Mouse (Mus musculus) heart, embryonic 10.5 days (tissue): ENCODE results near the gene Tssc4. TPM values are rescaled to one million over a fixed set of nuclear protein-coding genes. Genes with fewer than 3 reads are reported as not detected.

Experiments used
- DNase-seq: peaks from one replicate; pipeline ENCODE4 v3.0.0-alpha.2; 2017; ENCODE audit warnings: low spot score
- H3K27ac ChIP-seq: fragments of 300-500 bp; sonication (generic); 2 replicates; pipeline ENCODE4 v1.5.1; 2016; ENCODE audit warnings: mild to moderate bottlenecking
- H3K27me3 ChIP-seq: fragments of 300-500 bp; sonication (generic); 2 replicates; pipeline ENCODE4 v1.6.1; 2016; ENCODE audit warnings: mild to moderate bottlenecking; ENCODE audit not compliant: poor library complexity, insufficient read depth, severe bottlenecking
- H3K36me3 ChIP-seq: fragments of 300-500 bp; sonication (generic); 2 replicates; pipeline ENCODE4 v1.6.1; 2016; ENCODE audit warnings: mild to moderate bottlenecking, moderate library complexity
- H3K4me1 ChIP-seq: fragments of 300-500 bp; sonication (generic); 2 replicates; pipeline ENCODE4 v1.6.1; 2016; ENCODE audit warnings: mild to moderate bottlenecking
- H3K4me3 ChIP-seq: fragments of 300-500 bp; sonication (generic); 2 replicates; pipeline ENCODE4 v1.5.1; 2016; ENCODE audit warnings: mild to moderate bottlenecking, moderate library complexity
- H3K9me3 ChIP-seq: fragments of 300-500 bp; sonication (generic); 2 replicates; pipeline ENCODE4 v1.6.1; 2016; ENCODE audit warnings: mild to moderate bottlenecking, moderate library complexity
- WGBS: fragments of 180-500 bp; shearing (Covaris S2); methylation state at CpG from one replicate; pipeline ENCODE4 v1.1.7; 2016; 5-methylcytosine and 5-hydroxymethylcytosine counted together
- polyA plus RNA-seq: library from polyadenylated mRNA; unstranded; fragments of >200 nt; fragmentation: Nextera tagmentation; extraction: Ambion mirVana; gene quantifications from 2 replicates; pipeline ENCODE4 v1.2.1, GENCODE M21; 2016

Gene Tssc4
- polyA plus RNA-seq, 1 experiment from 2014 or later: 99.5 TPM

GRCm38 (mm10) chr7:143051316-143051715, 17.7 kb upstream of the Tssc4 start:
- Histone ChIP-seq H3K27ac (no peak overlapping the region), H3K4me3 (no peak overlapping the region)

GRCm38 (mm10) chr7:143052626-143053007, 16.4 kb upstream of the Tssc4 start, which contains the start of gene Cd81:
TSS of gene Cd81 (plus strand) at chr7:143052739.
- under 1% methylated on average over 35 of the region's 37 CpGs for WGBS
- H3K4me3 ChIP-seq: peak within 1 kb of the TSS; percentile 92
- H3K27ac ChIP-seq: peak within 1 kb of the TSS; percentile 97
- H3K4me1 ChIP-seq: peaks cover 65% of the 10 kb centered on the region
- H3K9me3 ChIP-seq: no peaks in the 10 kb centered on the region
- H3K36me3 ChIP-seq: peaks cover 18% of the 10 kb centered on the region
- peak; percentile 94 for DNase-seq
- no peaks in the 10 kb centered on the region for H3K27me3 ChIP-seq

More at GRCm38 (mm10) chr7:143051316-143051715, 17.7 kb upstream of the Tssc4 start:
- Histone ChIP-seq H3K4me1 (peaks cover 52% of the 10 kb centered on the region), H3K36me3 (peaks cover 9% of the 10 kb centered on the region), H3K9me3 (no peaks in the 10 kb centered on the region), H3K27me3 (no peaks in the 10 kb centered on the region)
- WGBS: 55% methylated on average over 2 of the region's 2 CpGs
- no peak for DNase-seq

- under 1% methylated on average over 46 of the region's 46 CpGs for WGBS
These were observed 15.8 kb upstream of the Tssc4 start for GRCm38 (mm10) chr7:143053008-143053899.

DNA sequence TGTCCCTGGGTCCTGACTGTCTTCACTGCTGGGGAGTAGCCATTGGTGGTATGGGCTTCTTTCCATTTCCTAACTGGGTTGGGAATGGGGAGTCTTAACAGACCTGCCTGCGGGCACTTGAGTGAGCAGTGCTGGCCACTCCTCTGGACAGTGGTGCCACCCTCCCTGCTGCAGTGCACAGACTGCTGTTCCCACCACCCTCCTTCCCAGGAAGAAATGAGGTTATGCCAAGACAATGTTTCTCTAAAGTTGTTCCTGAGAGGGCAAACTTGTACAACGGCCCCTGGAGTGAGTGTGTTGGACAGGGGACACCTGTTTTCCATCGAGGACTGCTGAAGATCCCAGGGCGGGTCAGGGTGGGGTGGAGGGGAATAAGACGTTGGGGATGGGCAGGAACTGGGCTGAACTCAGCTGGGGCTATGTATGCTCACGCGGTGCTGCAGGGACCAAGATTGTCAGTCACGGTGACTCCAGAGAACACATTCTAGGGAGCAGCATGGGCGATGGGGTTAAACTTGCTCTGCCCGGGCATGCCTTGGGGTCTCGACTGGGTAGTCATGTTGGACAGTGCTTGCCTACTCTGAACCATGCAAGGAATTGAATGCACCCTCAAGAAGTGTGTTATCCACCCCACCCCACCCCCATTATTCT, 15.0 kb upstream of the Tssc4 start:
- Histone ChIP-seq H3K27me3 (no peaks in the 10 kb centered on the region), H3K4me3 (peak overlapping the region; percentile 92), H3K27ac (peak overlapping the region; percentile 97), H3K4me1 (peaks cover 80% of the 10 kb centered on the region), H3K9me3 (no peaks in the 10 kb centered on the region), H3K36me3 (peaks cover 23% of the 10 kb centered on the region)
- peak; percentile 67 for DNase-seq
- 45% methylated on average over 11 of the region's 11 CpGs for WGBS

More at GRCm38 (mm10) chr7:143053008-143053899, 15.8 kb upstream of the Tssc4 start:
- peak; percentile 90 for DNase-seq
- peak overlapping the region; percentile 92 for H3K4me3 ChIP-seq
- peaks cover 18% of the 10 kb centered on the region for H3K36me3 ChIP-seq
- no peaks in the 10 kb centered on the region for H3K9me3 ChIP-seq
- H3K27me3 ChIP-seq: no peaks in the 10 kb centered on the region
- peak overlapping the region; percentile 97 for H3K27ac ChIP-seq
- H3K4me1 ChIP-seq: peaks cover 71% of the 10 kb centered on the region

- Histone ChIP-seq H3K4me1 (peaks cover 80% of the 10 kb centered on the region), H3K4me3 (peak overlapping the region; percentile 92), H3K36me3 (peaks cover 28% of the 10 kb centered on the region), H3K27ac (peak overlapping the region; percentile 97), H3K9me3 (no peaks in the 10 kb centered on the region), H3K27me3 (no peaks in the 10 kb centered on the region)
- 44% methylated on average over 3 of the region's 3 CpGs for WGBS
- DNase-seq: no peak
These were observed 14.5 kb upstream of the Tssc4 start for GRCm38 (mm10) chr7:143054612-143054965.

GRCm38 (mm10) chr7:143055001-143055400, 14.0 kb upstream of the Tssc4 start:
- no peaks in the 10 kb centered on the region for H3K27me3 ChIP-seq
- H3K9me3 ChIP-seq: no peaks in the 10 kb centered on the region
- peaks cover 30% of the 10 kb centered on the region for H3K36me3 ChIP-seq
- peak overlapping the region; percentile 92 for H3K4me3 ChIP-seq
- no peak for DNase-seq
- 56% methylated on average over 3 of the region's 3 CpGs for WGBS
- peak overlapping the region; percentile 97 for H3K27ac ChIP-seq
- peaks cover 78% of the 10 kb centered on the region for H3K4me1 ChIP-seq

GRCm38 (mm10) chr7:143055499-143056186, 13.4 kb upstream of the Tssc4 start:
- whole genome bisulfite sequencing: 57% methylated on average over 11 of the region's 11 CpGs
- H3K27ac ChIP-seq: peak overlapping the region; percentile 97

DNA sequence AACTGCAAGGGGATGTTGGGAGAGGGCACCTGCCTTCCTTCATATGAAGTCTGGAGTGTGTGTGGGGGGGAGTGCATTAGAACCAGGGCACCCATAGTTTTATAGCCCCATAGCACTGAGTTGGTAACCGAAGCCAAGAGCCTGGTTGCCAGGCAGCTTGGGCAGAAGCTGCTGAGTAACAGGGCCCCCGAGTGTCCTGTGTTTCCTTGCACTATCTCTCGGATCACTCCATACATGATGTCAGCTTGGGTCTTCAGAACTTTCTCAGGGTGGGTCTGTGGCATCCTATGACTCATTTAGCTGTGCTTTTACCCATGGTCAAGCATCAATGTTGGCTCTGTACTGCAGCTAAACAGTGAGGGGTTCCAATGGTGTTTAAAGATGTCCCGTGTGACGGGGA, 12.0 kb upstream of the Tssc4 start:
- peaks cover 50% of the 10 kb centered on the region for H3K36me3 ChIP-seq
- peaks cover 79% of the 10 kb centered on the region for H3K4me1 ChIP-seq
- DNase-seq: no peak
- no peaks in the 10 kb centered on the region for H3K27me3 ChIP-seq
- no peaks in the 10 kb centered on the region for H3K9me3 ChIP-seq
- WGBS: 67% methylated on average over 5 of the region's 5 CpGs
- peak overlapping the region; percentile 97 for H3K27ac ChIP-seq
- peak overlapping the region; percentile 36 for H3K4me3 ChIP-seq

More at GRCm38 (mm10) chr7:143055499-143056186, 13.4 kb upstream of the Tssc4 start:
- no peaks in the 10 kb centered on the region for H3K9me3 ChIP-seq
- peak overlapping the region; percentile 92 for H3K4me3 ChIP-seq
- DNase-seq: no peak
- peaks cover 79% of the 10 kb centered on the region for H3K4me1 ChIP-seq
- H3K36me3 ChIP-seq: peaks cover 37% of the 10 kb centered on the region
- no peaks in the 10 kb centered on the region for H3K27me3 ChIP-seq

DNA sequence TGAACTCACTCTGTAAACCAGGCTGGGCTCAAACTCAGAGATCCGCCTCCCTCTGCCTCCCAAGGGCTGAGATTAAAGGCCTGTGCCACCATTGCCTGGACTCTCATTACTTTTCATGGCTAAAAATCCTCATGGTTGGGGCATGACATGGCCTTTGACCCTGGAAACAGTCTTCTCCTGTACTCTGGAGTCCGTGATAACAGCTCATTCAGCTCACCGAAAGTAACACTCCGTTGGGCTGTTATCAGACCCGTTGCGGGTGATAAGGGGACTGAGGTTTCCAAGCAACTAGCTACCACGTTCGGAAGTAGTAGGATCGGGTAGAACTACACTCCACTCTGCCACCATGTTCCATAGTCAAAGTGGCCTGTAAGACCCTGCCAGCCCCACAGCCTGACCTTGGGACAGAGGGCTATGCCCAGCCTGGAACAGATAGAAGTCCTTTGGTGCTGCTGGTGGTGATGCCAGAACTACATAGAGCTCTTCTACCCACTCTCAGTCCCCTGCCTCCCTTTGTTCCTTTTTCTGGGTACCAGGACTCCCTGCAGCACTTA, 11.3 kb upstream of the Tssc4 start:
- peak; percentile 83 for DNase-seq
- Histone ChIP-seq H3K9me3 (no peaks in the 10 kb centered on the region), H3K36me3 (peaks cover 57% of the 10 kb centered on the region), H3K4me1 (peaks cover 75% of the 10 kb centered on the region), H3K4me3 (peak overlapping the region; percentile 36), H3K27ac (peak overlapping the region; percentile 97), H3K27me3 (no peaks in the 10 kb centered on the region)
- WGBS: 13% methylated on average over 9 of the region's 9 CpGs

DNA sequence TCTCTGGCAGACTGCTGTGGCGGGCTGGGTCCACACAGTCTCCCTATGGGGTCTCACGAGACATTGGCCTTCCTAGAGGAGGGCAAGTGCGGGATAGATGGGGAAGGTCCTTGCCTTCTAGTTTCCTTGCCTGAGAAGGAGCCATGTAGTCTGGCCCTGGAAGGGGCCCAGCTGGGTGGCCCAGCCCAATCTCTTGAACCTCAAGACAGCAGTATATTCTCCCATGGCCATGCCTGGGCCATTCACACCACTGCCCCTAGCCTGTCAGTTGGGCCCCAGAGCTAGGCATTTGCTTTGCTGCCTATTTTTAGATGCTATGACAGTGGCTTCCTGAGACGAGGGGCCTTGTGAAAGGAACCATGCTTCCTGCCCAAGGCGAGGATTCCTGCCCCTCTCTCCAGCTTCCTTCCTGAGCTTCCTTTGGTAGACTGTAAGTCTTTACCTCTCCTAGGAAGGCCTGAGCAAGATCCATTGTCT, 10.8 kb upstream of the Tssc4 start:
- Histone ChIP-seq H3K27ac (peak overlapping the region; percentile 97), H3K4me1 (peaks cover 75% of the 10 kb centered on the region)
- 16% methylated on average over 5 of the region's 5 CpGs for WGBS

DNA sequence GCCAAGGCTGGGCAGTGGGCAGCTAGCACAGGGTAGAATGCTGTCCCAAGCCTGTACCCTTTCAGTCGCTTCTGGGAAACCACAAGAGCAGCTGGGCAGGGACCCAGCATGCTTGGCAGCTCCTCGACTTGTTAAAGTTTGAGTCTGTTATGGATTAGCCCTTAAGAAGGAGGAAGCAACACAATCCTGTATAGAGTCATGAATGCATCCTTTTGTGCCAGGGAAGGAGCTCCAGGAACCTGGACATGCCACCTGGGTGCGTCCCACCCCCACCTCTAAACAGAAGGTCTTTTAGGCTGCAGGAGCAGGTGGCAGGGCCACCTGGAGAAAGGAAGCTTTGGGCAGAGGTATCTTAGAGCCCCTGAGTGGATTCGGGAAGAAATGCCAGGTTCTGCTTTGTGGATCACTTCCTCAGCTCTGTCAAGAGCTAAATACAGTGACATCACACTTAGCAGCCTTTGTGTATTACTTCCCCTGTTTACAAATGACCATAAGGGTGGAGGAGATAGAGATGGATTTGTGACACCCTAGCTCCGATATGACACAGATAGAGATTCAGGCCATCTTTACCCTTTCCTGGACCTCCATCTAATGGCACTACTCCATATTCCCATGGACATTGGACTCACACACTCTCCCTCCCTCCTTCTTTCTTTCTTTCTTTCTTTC, 9.7 kb upstream of the Tssc4 start:
- H3K36me3 ChIP-seq: peaks cover 73% of the 10 kb centered on the region
- peak overlapping the region; percentile 97 for H3K27ac ChIP-seq
- 0 out of 2 replicates have a peak overlapping the region, but pooled peaks have one; percentile 36 for H3K4me3 ChIP-seq
- no peaks in the 10 kb centered on the region for H3K9me3 ChIP-seq
- peaks cover 64% of the 10 kb centered on the region for H3K4me1 ChIP-seq
- DNase-seq: no peak
- WGBS: 67% methylated on average over 5 of the region's 5 CpGs
- no peaks in the 10 kb centered on the region for H3K27me3 ChIP-seq

More for the DNA sequence above, 10.8 kb upstream of the Tssc4 start:
- Histone ChIP-seq H3K36me3 (peaks cover 62% of the 10 kb centered on the region), H3K27me3 (no peaks in the 10 kb centered on the region), H3K4me3 (peak overlapping the region; percentile 36), H3K9me3 (no peaks in the 10 kb centered on the region)
- no peak for DNase-seq

- Histone ChIP-seq H3K36me3 (peaks cover 89% of the 10 kb centered on the region), H3K4me1 (peaks cover 30% of the 10 kb centered on the region), H3K9me3 (no peaks in the 10 kb centered on the region), H3K27me3 (no peaks in the 10 kb centered on the region), H3K4me3 (no peak overlapping the region), H3K27ac (no peak overlapping the region)
- 66% methylated on average over 2 of the region's 2 CpGs for WGBS
- DNase-seq: no peak
These were observed 6.3 kb upstream of the Tssc4 start for GRCm38 (mm10) chr7:143062704-143063103.
